Mouse (Mus musculus) intestine, postnatal 0 days (tissue): ENCODE measurements around the gene Plau. TPM values are rescaled to one million over a fixed set of nuclear protein-coding genes. Genes with fewer than 3 reads are reported as not detected.
A peak's percentile ranks its signal among the peaks of the same experiment; 100 is the strongest.

Source experiments
- ATAC-seq: fragments of 200-750 bp; cut with Nextera tagmentation; 2 replicates; pipeline ENCODE4 v1.8.0; 2017; ENCODE audit warnings: mild to moderate bottlenecking, moderate TSS enrichment, moderate library complexity
- H3K27ac ChIP-seq: fragments of 300-500 bp; sonication (generic); 2 replicates; pipeline ENCODE4 v1.5.1; 2014; ENCODE audit warnings: mild to moderate bottlenecking, low read depth, low read length, moderate library complexity
- H3K27me3 ChIP-seq: fragments of 300-500 bp; sonication (generic); replicated peaks from 2 replicates; pipeline ENCODE4 v1.6.1; 2014; ENCODE audit warnings: low read length, mixed read lengths; ENCODE audit not compliant: control insufficient read depth, insufficient read depth
- H3K36me3 ChIP-seq: fragments of 300-500 bp; sonication (generic); 2 replicates; pipeline ENCODE4 v1.6.1; 2014; ENCODE audit warnings: mild to moderate bottlenecking, moderate library complexity; ENCODE audit not compliant: control insufficient read depth, insufficient read depth
- H3K4me1 ChIP-seq: fragments of 300-500 bp; sonication (generic); replicated peaks from 2 replicates; pipeline ENCODE4 v1.6.1; 2014; ENCODE audit warnings: antibody characterized with exemption, low read length, mixed read lengths; ENCODE audit not compliant: control insufficient read depth, insufficient read depth
- H3K4me2 ChIP-seq: fragments of 300-500 bp; sonication (generic); replicated peaks from 2 replicates; pipeline ENCODE4 v1.6.1; 2014; ENCODE audit warnings: low read depth, mild to moderate bottlenecking, moderate library complexity
- H3K4me3 ChIP-seq: fragments of 300-500 bp; sonication (generic); 2 replicates; pipeline ENCODE4 v1.5.1; 2014; ENCODE audit warnings: low read depth, low read length
- H3K9ac ChIP-seq: fragments of 300-500 bp; sonication (generic); 2 replicates; pipeline ENCODE4 v1.6.1; 2014; ENCODE audit warnings: mild to moderate bottlenecking, low read depth, low read length
- H3K9me3 ChIP-seq: fragments of 300-500 bp; sonication (generic); 2 replicates; pipeline ENCODE4 v1.6.1; 2016; ENCODE audit warnings: mixed run types; ENCODE audit not compliant: control insufficient read depth
- CTCF ChIP-seq: sonication (generic); IDR thresholded peaks from 2 replicates; pipeline ENCODE4 v1.5.1; 2016; ENCODE audit warnings: low read depth, mild to moderate bottlenecking, control low read depth, antibody characterized with exemption, moderate library complexity
- WGBS: fragments of 180-500 bp; shearing (Covaris S2); extraction: QIAGEN DNeasy Blood & Tissue Kit; methylation state at CpG from one replicate; pipeline ENCODE4 v1.1.7; 2014; 5-methylcytosine and 5-hydroxymethylcytosine counted together
- polyA plus RNA-seq: library from polyadenylated mRNA; unstranded; fragments of >200 nt; fragmentation: Nextera tagmentation; extraction: Ambion mirVana; gene quantifications from 2 replicates; pipeline ENCODE4 v1.2.1, GENCODE M21; 2015

Plau gene
- polyA plus RNA-seq, 1 experiment from 2014 or later, result 2.7 TPM

- Histone ChIP-seq H3K4me1 (no peaks in the 10 kb centered on the region), H3K4me2 (no peak overlapping the region), H3K9ac (no peak overlapping the region), H3K36me3 (0 out of 2 replicates have a peak, but pooled peaks cover 8% of the 10 kb centered on the region), H3K4me3 (no peak overlapping the region), H3K9me3 (no peaks in the 10 kb centered on the region), H3K27me3 (no peaks in the 10 kb centered on the region), H3K27ac (no peak overlapping the region)
- TF ChIP-seq CTCF, result no peak
- no peak for ATAC-seq
- WGBS, result 80% methylated on average over 8 of the region's 8 CpGs
Measured at GRCm38 (mm10) chr14:20796170-20796569, 40.3 kb upstream of the Plau start.

GRCm38 (mm10) chr14:20796643-20797042 lies 39.8 kb upstream of the Plau start:
- TF ChIP-seq CTCF, result no peak
- H3K36me3 ChIP-seq, result 0 out of 2 replicates have a peak, but pooled peaks cover 3% of the 10 kb centered on the region
- ATAC-seq, result no peak
- no peak overlapping the region for H3K27ac ChIP-seq
- H3K9me3 ChIP-seq, result no peaks in the 10 kb centered on the region
- H3K9ac ChIP-seq, result no peak overlapping the region
- H3K4me3 ChIP-seq, result no peak overlapping the region
- no peak overlapping the region for H3K4me2 ChIP-seq
- H3K4me1 ChIP-seq, result no peaks in the 10 kb centered on the region
- 72% methylated on average over 8 of the region's 8 CpGs for WGBS
- H3K27me3 ChIP-seq, result no peaks in the 10 kb centered on the region

GRCm38 (mm10) chr14:20798300-20798699 lies 38.2 kb upstream of the Plau start:
- no peaks in the 10 kb centered on the region for H3K27me3 ChIP-seq
- no peak overlapping the region for H3K9ac ChIP-seq
- TF ChIP-seq CTCF, result no peak
- WGBS, result 77% methylated on average over 6 of the region's 6 CpGs
- H3K4me3 ChIP-seq, result no peak overlapping the region
- no peak overlapping the region for H3K4me2 ChIP-seq
- no peak for ATAC-seq
- no peaks in the 10 kb centered on the region for H3K4me1 ChIP-seq
- H3K9me3 ChIP-seq, result no peaks in the 10 kb centered on the region
- H3K27ac ChIP-seq, result no peak overlapping the region
- H3K36me3 ChIP-seq, result no peaks in the 10 kb centered on the region

GRCm38 (mm10) chr14:20798761-20799160 lies 37.7 kb upstream of the Plau start:
- no peaks in the 10 kb centered on the region for H3K27me3 ChIP-seq
- ATAC-seq, result no peak
- no peaks in the 10 kb centered on the region for H3K9me3 ChIP-seq
- peak; percentile 96 for TF ChIP-seq CTCF
- no peaks in the 10 kb centered on the region for H3K36me3 ChIP-seq
- no peak overlapping the region for H3K27ac ChIP-seq
- H3K4me3 ChIP-seq, result no peak overlapping the region
- H3K4me2 ChIP-seq, result no peak overlapping the region
- no peaks in the 10 kb centered on the region for H3K4me1 ChIP-seq
- no peak overlapping the region for H3K9ac ChIP-seq
- 5% methylated on average over 7 of the region's 7 CpGs for WGBS

GRCm38 (mm10) chr14:20802926-20803605 lies 33.4 kb upstream of the Plau start:
- no peak overlapping the region for H3K4me3 ChIP-seq
- H3K4me1 ChIP-seq, result no peaks in the 10 kb centered on the region; the same call in 1 of the 2 replicates
- 33% methylated on average over 2 of the region's 2 CpGs for WGBS
- H3K4me2 ChIP-seq, result no peak overlapping the region
- peak; percentile 71 for ATAC-seq
- H3K27ac ChIP-seq, result no peak overlapping the region
- no peak for TF ChIP-seq CTCF
- H3K36me3 ChIP-seq, result no peaks in the 10 kb centered on the region
- no peaks in the 10 kb centered on the region for H3K27me3 ChIP-seq
- no peak overlapping the region for H3K9ac ChIP-seq
- no peaks in the 10 kb centered on the region for H3K9me3 ChIP-seq

GRCm38 (mm10) chr14:20803606-20803938 lies 32.9 kb upstream of the Plau start:
- Histone ChIP-seq H3K4me2 (no peak overlapping the region), H3K27ac (no peak overlapping the region)

More at GRCm38 (mm10) chr14:20803606-20803938, 32.9 kb upstream of the Plau start:
- H3K9me3 ChIP-seq, result no peaks in the 10 kb centered on the region
- H3K36me3 ChIP-seq, result no peaks in the 10 kb centered on the region
- no peaks in the 10 kb centered on the region; the same call in 1 of the 2 replicates for H3K4me1 ChIP-seq
- TF ChIP-seq CTCF, result peak; percentile 97
- peak; percentile 77 for ATAC-seq
- H3K27me3 ChIP-seq, result no peaks in the 10 kb centered on the region
- 8% methylated on average over 7 of the region's 7 CpGs for WGBS
- no peak overlapping the region for H3K9ac ChIP-seq
- no peak overlapping the region for H3K4me3 ChIP-seq
